In genomic region chr8:86705317-86705716, GRCm38 (mm10) we compare ENCODE assay signal across 18 mouse cellular contexts. TPM values are rescaled to one million over a fixed set of nuclear protein-coding genes. Genes with fewer than 3 reads are reported as not detected.
"Had no signal": no experiment of that assay in that cellular context is flagged by ENCODE, and none has a peak within 500 bp of the region (broad histone marks: within the 10 kb centered on the region; RNA-seq: fewer than 3 reads in every experiment).

No protein-coding gene starts in this region.

- H3K4me3 ChIP-seq: liver, embryonic 12.5 days; midbrain, embryonic 10.5 days; midbrain, embryonic 13.5 days; midbrain, embryonic 15.5 days; myocyte; neural tube, embryonic 12.5 days had no signal

- DNase-seq: lung, adult 18-20 months; lung, embryonic 14.5 days; lung, postnatal 10 days; lung, postnatal 4 days; retina, postnatal 1 day; right cerebral cortex, adult 18-20 months; right cerebral cortex, postnatal 25 days; right cerebral cortex, postnatal 4 days; thymus, adult 18-20 months; thymus, postnatal 36 days had no signal

- H3K9ac ChIP-seq: liver, embryonic 12.5 days; liver, embryonic 14.5 days; lung, embryonic 14.5 days; midbrain, embryonic 13.5 days; midbrain, embryonic 15.5 days; neural tube, embryonic 12.5 days had no signal

- H3K9me3 ChIP-seq: liver, embryonic 12.5 days; midbrain, embryonic 10.5 days; midbrain, embryonic 13.5 days; midbrain, embryonic 15.5 days; neural tube, embryonic 12.5 days had no signal

- H3K4me2 ChIP-seq: liver, embryonic 12.5 days; lung, embryonic 14.5 days; midbrain, embryonic 13.5 days; midbrain, embryonic 15.5 days; neural tube, embryonic 12.5 days had no signal

- H3K27me3 ChIP-seq: liver, embryonic 12.5 days; midbrain, embryonic 13.5 days; midbrain, embryonic 15.5 days; neural tube, embryonic 12.5 days had no signal

- H3K4me1 ChIP-seq: midbrain, embryonic 10.5 days; midbrain, embryonic 13.5 days; midbrain, embryonic 15.5 days; neural tube, embryonic 12.5 days had no signal

- H3K27ac ChIP-seq: liver, embryonic 12.5 days; liver, embryonic 14.5 days; midbrain, embryonic 10.5 days; midbrain, embryonic 13.5 days; midbrain, embryonic 15.5 days; neural tube, embryonic 12.5 days had no signal

- H3K36me3 ChIP-seq: midbrain, embryonic 15.5 days; neural tube, embryonic 12.5 days had no signal

- ATAC-seq: liver, embryonic 12.5 days; midbrain, embryonic 13.5 days; midbrain, embryonic 15.5 days had no signal

RNA-seq across cellular contexts. Expression of gene Gm10638, which starts 40.2 kb away (rescaled TPM):
- total RNA-seq: megakaryocyte, adult 5-6 weeks had no signal
